Mouse (Mus musculus) kidney, embryonic 15.5 days (tissue): Measurements from ENCODE around the gene Mixl1. TPM values are rescaled to one million over a fixed set of nuclear protein-coding genes. Genes with fewer than 3 reads are reported as not detected.

Experiments used
- ATAC-seq: fragments of 200-750 bp; cut with Nextera tagmentation; replicated peaks from 2 replicates; pipeline ENCODE4 v1.8.0; 2017; ENCODE audit warnings: moderate TSS enrichment; ENCODE audit not compliant: low FRiP score
- H3K27ac ChIP-seq: fragments of 300-500 bp; sonication (generic); 2 replicates; pipeline ENCODE4 v1.5.1; 2015; ENCODE audit warnings: mild to moderate bottlenecking, inconsistent platforms
- H3K27me3 ChIP-seq: fragments of 300-500 bp; sonication (generic); 2 replicates; pipeline ENCODE4 v1.6.1; 2015; ENCODE audit warnings: inconsistent platforms
- H3K36me3 ChIP-seq: fragments of 300-500 bp; sonication (generic); 2 replicates; pipeline ENCODE4 v1.6.1; 2015; ENCODE audit warnings: inconsistent platforms
- H3K4me1 ChIP-seq: fragments of 300-500 bp; sonication (generic); 2 replicates; pipeline ENCODE4 v1.6.1; 2015; ENCODE audit warnings: inconsistent platforms
- H3K4me2 ChIP-seq: fragments of 300-500 bp; sonication (generic); 2 replicates; pipeline ENCODE4 v1.6.1; 2015; ENCODE audit warnings: moderate library complexity, mild to moderate bottlenecking, inconsistent platforms
- H3K4me3 ChIP-seq: fragments of 300-500 bp; sonication (generic); replicated peaks from 2 replicates; pipeline ENCODE4 v1.5.1; 2015; ENCODE audit warnings: mild to moderate bottlenecking, inconsistent platforms
- H3K9ac ChIP-seq: fragments of 300-500 bp; sonication (generic); 2 replicates; pipeline ENCODE4 v1.6.1; 2015; ENCODE audit warnings: mild to moderate bottlenecking, inconsistent platforms
- H3K9me3 ChIP-seq: fragments of 300-500 bp; sonication (generic); replicated peaks from 2 replicates; pipeline ENCODE4 v1.6.1; 2016; ENCODE audit warnings: inconsistent platforms
- WGBS: fragments of 180-500 bp; shearing (Covaris S2); methylation state at CpG from one replicate; pipeline ENCODE4 v1.1.7; 2015; ENCODE audit warnings: mixed read lengths; 5-methylcytosine and 5-hydroxymethylcytosine counted together
- polyA plus RNA-seq: library from polyadenylated mRNA; unstranded; fragments of >200 nt; fragmentation: Nextera tagmentation; extraction: Ambion mirVana; gene quantifications from 2 replicates; pipeline ENCODE4 v1.2.1, GENCODE M21; 2015

Mixl1 gene
- polyA plus RNA-seq, 1 experiment from 2014 or later = 0.39 TPM

DNA sequence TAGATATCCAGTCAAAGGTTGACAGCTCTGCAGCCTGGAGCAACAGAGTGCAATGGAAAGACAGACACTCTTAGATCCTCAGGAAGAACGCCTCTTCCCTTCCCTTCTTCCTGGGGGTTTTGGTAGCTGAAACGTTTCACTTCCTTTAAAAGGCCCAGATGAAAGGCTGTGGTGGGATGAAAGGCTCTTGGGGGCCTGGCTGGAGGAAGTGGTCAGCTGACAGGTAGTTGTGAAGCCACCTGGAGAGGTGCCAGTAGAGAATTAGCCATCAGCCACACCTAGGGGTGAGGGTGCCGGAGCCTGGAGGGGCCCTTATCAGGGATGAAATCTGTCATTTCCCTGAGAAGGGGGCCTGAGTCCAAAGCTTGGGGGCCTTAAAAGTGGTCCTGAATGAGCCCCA lies 10.5 kb upstream of the Mixl1 start:
- Histone ChIP-seq H3K36me3 (no peaks in the 10 kb centered on the region), H3K9ac (no peak overlapping the region), H3K9me3 (no peaks in the 10 kb centered on the region), H3K27me3 (0 out of 2 replicates have a peak, but pooled peaks cover 8% of the 10 kb centered on the region), H3K27ac (no peak overlapping the region), H3K4me2 (no peak overlapping the region), H3K4me3 (no peak overlapping the region), H3K4me1 (0 out of 2 replicates have a peak, but pooled peaks cover 4% of the 10 kb centered on the region)
- no peak; the same call in 1 of the 2 replicates for ATAC-seq
- WGBS = 36% methylated on average over 3 of the region's 3 CpGs

DNA sequence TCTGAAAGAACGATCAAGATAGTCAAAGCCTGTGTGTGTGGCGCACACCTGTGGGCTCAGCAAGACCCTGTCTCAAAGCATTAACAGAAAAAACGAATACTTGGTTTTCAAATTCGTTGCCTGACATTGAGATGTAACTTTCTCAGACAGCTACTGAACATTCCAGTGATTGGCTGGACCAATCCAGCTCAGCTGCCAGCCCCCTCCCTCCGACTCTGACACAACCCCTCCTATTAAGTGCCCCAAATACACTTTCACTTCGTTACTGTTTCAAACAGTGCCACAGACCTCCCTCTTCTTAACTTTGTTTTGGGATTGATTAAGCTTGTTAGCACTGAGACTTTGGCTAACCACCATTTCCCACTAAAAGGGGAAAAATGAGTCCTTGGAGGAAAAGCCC lies 6.6 kb upstream of the Mixl1 start:
- no peak overlapping the region for H3K9ac ChIP-seq
- 0 out of 2 replicates have a peak, but pooled peaks cover 4% of the 10 kb centered on the region for H3K4me1 ChIP-seq
- 38% methylated on average over 6 of the region's 6 CpGs for WGBS
- H3K9me3 ChIP-seq = no peaks in the 10 kb centered on the region
- H3K4me2 ChIP-seq = peak overlapping the region; percentile 32; the same call in 1 of the 2 replicates
- H3K27ac ChIP-seq = no peak overlapping the region
- no peaks in the 10 kb centered on the region for H3K36me3 ChIP-seq
- peaks cover 22% of the 10 kb centered on the region for H3K27me3 ChIP-seq
- ATAC-seq = no peak
- H3K4me3 ChIP-seq = 0 out of 2 replicates have a peak overlapping the region, but pooled peaks have one; percentile 8

DNA sequence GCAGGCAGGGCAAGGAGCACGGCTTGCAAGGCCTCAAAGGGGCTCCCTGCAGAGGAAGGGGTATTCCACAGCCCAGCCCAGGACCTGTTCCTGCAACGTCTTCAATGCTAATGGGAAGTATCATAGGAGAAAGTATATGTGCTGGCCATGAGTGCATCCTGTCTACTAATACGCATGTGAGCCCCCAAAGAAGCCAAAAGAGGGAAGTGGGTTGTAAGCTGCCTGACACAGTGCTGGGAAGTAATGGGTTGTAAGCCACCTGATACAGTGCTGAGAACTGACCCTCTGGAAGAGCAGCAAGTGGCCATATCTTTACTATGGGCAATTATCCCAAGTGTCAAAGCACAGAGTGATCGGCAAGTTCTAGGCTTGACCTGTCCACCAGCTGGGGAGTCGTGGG lies 1.2 kb upstream of the Mixl1 start:
- peaks cover 59% of the 10 kb centered on the region for H3K27me3 ChIP-seq
- H3K4me2 ChIP-seq = no peak overlapping the region
- no peak for ATAC-seq
- no peak overlapping the region for H3K9ac ChIP-seq
- WGBS = 48% methylated on average over 5 of the region's 5 CpGs
- no peaks in the 10 kb centered on the region for H3K36me3 ChIP-seq
- H3K4me1 ChIP-seq = peaks cover 13% of the 10 kb centered on the region
- no peaks in the 10 kb centered on the region for H3K9me3 ChIP-seq
- H3K27ac ChIP-seq = no peak overlapping the region
- no peak overlapping the region for H3K4me3 ChIP-seq

DNA sequence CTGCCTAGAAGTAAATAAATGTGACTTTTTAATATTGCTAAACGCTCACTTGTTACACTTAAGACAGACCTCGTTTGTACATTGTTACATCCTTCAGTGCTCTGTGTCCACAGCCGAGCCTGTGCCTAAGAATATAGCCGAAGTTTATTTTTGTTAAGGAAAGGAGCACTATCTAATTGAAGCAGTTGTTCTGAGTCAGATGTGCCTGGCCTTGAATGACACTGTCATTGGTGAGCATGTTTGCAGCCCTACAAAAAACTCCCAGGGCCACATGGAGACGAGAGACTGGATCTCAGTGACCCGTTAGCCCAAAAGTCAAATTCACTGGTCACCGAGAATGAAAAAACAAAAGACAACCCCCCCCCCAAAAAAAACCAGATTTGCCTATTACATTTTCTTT lies 5.5 kb downstream of the Mixl1 start:
- Histone ChIP-seq H3K4me2 (no peak overlapping the region), H3K4me3 (no peak overlapping the region), H3K36me3 (peaks cover 56% of the 10 kb centered on the region), H3K9me3 (no peaks in the 10 kb centered on the region), H3K9ac (no peak overlapping the region), H3K27ac (no peak overlapping the region), H3K27me3 (peaks cover 22% of the 10 kb centered on the region), H3K4me1 (peaks cover 2% of the 10 kb centered on the region)
- ATAC-seq = no peak
- 89% methylated on average over 7 of the region's 7 CpGs for WGBS

Other genes starting within 250 kb of the Mixl1 start
- 1.4 and 1.7 TPM in 2 replicates for gene Stum, start 213.5 kb downstream of the Mixl1 start, polyA plus RNA-seq
- gene Parp1, start 128.1 kb downstream of the Mixl1 start, polyA plus RNA-seq = 140 and 159 TPM in 2 replicates
- gene Lin9, start 55.9 kb downstream of the Mixl1 start, polyA plus RNA-seq = 21.0 and 22.9 TPM in 2 replicates
- 22.1 and 24.2 TPM in 2 replicates for gene Acbd3, start 29.0 kb upstream of the Mixl1 start, polyA plus RNA-seq
- gene H3f3a, start 116.9 kb upstream of the Mixl1 start, polyA plus RNA-seq = 2,677 and 2,753 TPM in 2 replicates
- 37.0 and 38.7 TPM in 2 replicates for gene Sde2, start 154.1 kb upstream of the Mixl1 start, polyA plus RNA-seq
- 0.12 TPM in 1 of 2 replicates, not detected in the other for gene Lefty2, start 196.1 kb upstream of the Mixl1 start, polyA plus RNA-seq
- gene Pycr2, start 207.3 kb upstream of the Mixl1 start, polyA plus RNA-seq = 96.2 and 103 TPM in 2 replicates
- gene Lefty1, start 238.0 kb upstream of the Mixl1 start, polyA plus RNA-seq = 1.3 TPM in 2 replicates
- 10.2 and 12.5 TPM in 2 replicates for gene Tmem63a, start 245.3 kb upstream of the Mixl1 start, polyA plus RNA-seq